Mouse (Mus musculus) myocyte (in vitro differentiated cells): ENCODE data around the gene Fnbp1l.

ENCODE experiments used
- CEBPB ChIP-seq: IDR thresholded peaks from 2 replicates; pipeline ENCODE4 v1.6.1; 2011; ENCODE audit warnings: mild to moderate bottlenecking, moderate library complexity; ENCODE audit not compliant: poor library complexity, insufficient read depth, severe bottlenecking
- E2F4 ChIP-seq: IDR thresholded peaks from one replicate; pipeline ENCODE4 v1.6.1; 2011; ENCODE audit warnings: mild to moderate bottlenecking, control low read depth, moderate library complexity; ENCODE audit not compliant: insufficient read depth
- MAX ChIP-seq: IDR thresholded peaks from one replicate; pipeline ENCODE4 v1.6.1; 2011; ENCODE audit warnings: low read depth, mild to moderate bottlenecking, control low read depth
- MYOD1 ChIP-seq, 3 experiments: IDR thresholded peaks; one replicate each; pipeline ENCODE4 v1.6.1; 2011; ENCODE audit warnings: control low read depth in 2 of 3, low read depth in 2 of 3, mild to moderate bottlenecking in 2 of 3, moderate library complexity in 1 of 3; ENCODE audit not compliant: insufficient read length in 2 of 3, control insufficient read depth in 1 of 3
- MYOG ChIP-seq, 3 experiments: IDR thresholded peaks; one replicate each; pipeline ENCODE4 v1.6.1; 2011; ENCODE audit warnings: control low read depth in 2 of 3, low read depth in 2 of 3, mild to moderate bottlenecking in 2 of 3; ENCODE audit not compliant: insufficient read length in 2 of 3, control insufficient read depth in 1 of 3, insufficient read depth in 1 of 3
- POLR2A ChIP-seq: IDR thresholded peaks from one replicate; pipeline ENCODE4 v1.6.1; 2011; ENCODE audit warnings: low read depth, mild to moderate bottlenecking, control low read depth, moderate library complexity; ENCODE audit not compliant: insufficient read length
- POLR2AphosphoS2 ChIP-seq: IDR thresholded peaks from one replicate; pipeline ENCODE4 v1.6.1; 2011; ENCODE audit warnings: low read depth, control low read depth; ENCODE audit not compliant: insufficient read length
- REST ChIP-seq: IDR thresholded peaks from one replicate; pipeline ENCODE4 v1.6.1; 2011; ENCODE audit warnings: mild to moderate bottlenecking, control low read depth, moderate library complexity; ENCODE audit not compliant: insufficient read depth, insufficient read length
- SRF ChIP-seq: IDR thresholded peaks from one replicate; pipeline ENCODE4 v1.6.1; 2011; ENCODE audit warnings: low read depth; ENCODE audit not compliant: control insufficient read depth, insufficient read length
- USF1 ChIP-seq: IDR thresholded peaks from one replicate; pipeline ENCODE4 v1.6.1; 2011; ENCODE audit warnings: low read depth, mild to moderate bottlenecking, control low read depth, moderate library complexity

- TF ChIP-seq POLR2A = no peak
- no peak for TF ChIP-seq USF1
- TF ChIP-seq E2F4 = no peak
- no peak for TF ChIP-seq REST
- no peak for TF ChIP-seq MAX
- no peak for TF ChIP-seq POLR2AphosphoS2
- TF ChIP-seq MYOG (IDR thresholded peaks at IDR 0.05; ENCODE audit: control insufficient read depth in 1 of 3, insufficient read depth in 1 of 3, insufficient read length in 2 of 3, low read depth in 2 of 3) = no peak
- no peak for TF ChIP-seq CEBPB
- no peak for TF ChIP-seq MYOD1 (IDR thresholded peaks at IDR 0.05; ENCODE audit: control insufficient read depth in 1 of 3, insufficient read length in 2 of 3, low read depth in 2 of 3)
- TF ChIP-seq SRF = no peak
These were observed 121.0 kb downstream of the Fnbp1l start for GRCm38 (mm10) chr3:122498528-122498927.
